ENCODE assay signal across 29 mouse cellular contexts in the genomic region with DNA sequence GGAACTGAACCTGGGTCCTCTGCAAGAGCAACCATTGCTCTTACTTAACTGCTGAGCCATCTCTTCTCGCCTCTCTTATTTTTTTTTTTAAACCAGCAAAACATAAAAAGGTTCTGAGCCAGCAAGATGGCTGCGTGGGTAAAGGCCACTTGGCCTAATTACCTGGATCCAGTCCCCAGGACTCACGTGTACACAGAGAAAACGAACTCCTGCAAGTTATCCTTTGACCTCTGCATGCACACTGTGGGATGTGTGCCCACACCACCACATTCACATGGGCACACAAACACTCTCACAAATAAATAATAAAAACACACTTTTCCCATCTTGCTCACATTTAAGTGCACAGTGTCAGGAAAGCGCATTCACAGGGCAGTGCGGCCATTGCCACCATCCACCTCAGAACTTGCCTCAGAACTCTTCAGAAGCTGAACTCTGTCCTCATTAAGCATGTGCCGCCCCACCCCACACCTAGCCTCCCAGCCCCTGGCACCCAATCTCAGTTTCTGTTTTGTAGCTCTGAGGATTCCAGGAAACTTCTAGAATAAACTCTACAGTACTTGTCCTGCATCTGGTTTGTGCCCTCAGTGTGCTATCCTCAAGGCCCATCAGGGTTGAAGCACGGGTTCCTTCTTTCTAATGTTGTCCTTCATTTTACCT. TPM values are rescaled to one million over a fixed set of nuclear protein-coding genes. Genes with fewer than 3 reads are reported as not detected.
DNase-seq lines count a peak whose midpoint lies in the region; ATAC-seq lines count a peak whose summit lies in the region.
"Had no signal": no experiment of that assay in that cellular context is flagged by ENCODE, and none has a peak within 500 bp of the region (broad histone marks: within the 10 kb centered on the region; RNA-seq: fewer than 3 reads in every experiment).

No protein-coding gene starts in this region.

- H3K4me2 ChIP-seq in kidney, embryonic 16.5 days (replicated peaks; ENCODE audit: low read depth, low read length), result no peak overlapping the region
- H3K4me2 ChIP-seq in intestine, embryonic 15.5 days (replicated peaks), result no peak overlapping the region
- no peak overlapping the region for H3K4me2 ChIP-seq in kidney, embryonic 15.5 days
- no peak overlapping the region for H3K4me2 ChIP-seq in stomach, embryonic 15.5 days
- H3K4me2 ChIP-seq: embryonic facial prominence, embryonic 12.5 days; heart, embryonic 13.5 days; limb, embryonic 15.5 days; neural tube, embryonic 13.5 days had no signal

- peak; percentile 80 to 84 for DNase-seq in kidney, adult 8-10 months
- DNase-seq in thymus, postnatal 36 days, result no peak
- DNase-seq in lung, adult 18-20 months, result no peak
- DNase-seq: cerebellum, adult 18-20 months; cerebellum, postnatal 25 days; gastrocnemius, postnatal 36 days; heart, adult 2 months; heart, postnatal 14 days; left cerebral cortex, postnatal 4 days; retina, postnatal 1 day; right cerebral cortex, postnatal 25 days; thymus, adult 2 months had no signal

- H3K9me3 ChIP-seq in kidney, embryonic 16.5 days (ENCODE audit: low read length), result no peaks in the 10 kb centered on the region
- H3K9me3 ChIP-seq in intestine, embryonic 15.5 days, result no peaks in the 10 kb centered on the region
- no peaks in the 10 kb centered on the region for H3K9me3 ChIP-seq in kidney, embryonic 15.5 days (replicated peaks)
- H3K9me3 ChIP-seq in stomach, embryonic 15.5 days, result no peaks in the 10 kb centered on the region
- H3K9me3 ChIP-seq: embryonic facial prominence, embryonic 12.5 days; G1E; heart, embryonic 13.5 days; limb, embryonic 15.5 days; midbrain, embryonic 10.5 days; neural tube, embryonic 13.5 days had no signal

- WGBS in kidney, embryonic 16.5 days, result 82% methylated on average over 8 of the region's 8 CpGs
- 81% methylated on average over 8 of the region's 8 CpGs for WGBS in intestine, embryonic 15.5 days
- 81% methylated on average over 8 of the region's 8 CpGs for WGBS in kidney, embryonic 15.5 days
- WGBS in stomach, embryonic 15.5 days, result 79% methylated on average over 8 of the region's 8 CpGs

- H3K27ac ChIP-seq in kidney, embryonic 16.5 days (ENCODE audit: low read length), result no peak overlapping the region
- H3K27ac ChIP-seq in intestine, embryonic 15.5 days, result peak overlapping the region; percentile 77
- H3K27ac ChIP-seq in kidney, embryonic 15.5 days, result 0 out of 2 replicates have a peak overlapping the region, but pooled peaks have one; percentile 59
- peak overlapping the region; percentile 87; the same call in 1 of the 2 replicates for H3K27ac ChIP-seq in stomach, embryonic 15.5 days
- H3K27ac ChIP-seq: embryonic facial prominence, embryonic 12.5 days; heart, adult 2 months; heart, embryonic 13.5 days; limb, embryonic 15.5 days; midbrain, embryonic 10.5 days; neural tube, embryonic 13.5 days had no signal

- H3K4me3 ChIP-seq in kidney, embryonic 16.5 days (ENCODE audit: low read length), result no peak overlapping the region
- no peak overlapping the region for H3K4me3 ChIP-seq in intestine, embryonic 15.5 days (replicated peaks)
- no peak overlapping the region for H3K4me3 ChIP-seq in kidney, embryonic 15.5 days (replicated peaks)
- no peak overlapping the region for H3K4me3 ChIP-seq in stomach, embryonic 15.5 days (replicated peaks)
- H3K4me3 ChIP-seq: embryonic facial prominence, embryonic 12.5 days; heart, adult 2 months; heart, embryonic 13.5 days; limb, embryonic 15.5 days; midbrain, embryonic 10.5 days; myocyte; neural tube, embryonic 13.5 days had no signal

- no peak overlapping the region for H3K9ac ChIP-seq in kidney, embryonic 16.5 days (replicated peaks; ENCODE audit: low read length)
- H3K9ac ChIP-seq in intestine, embryonic 15.5 days, result no peak overlapping the region
- no peak overlapping the region for H3K9ac ChIP-seq in kidney, embryonic 15.5 days
- H3K9ac ChIP-seq in stomach, embryonic 15.5 days, result no peak overlapping the region
- H3K9ac ChIP-seq: embryonic facial prominence, embryonic 12.5 days; heart, embryonic 13.5 days; limb, embryonic 15.5 days; neural tube, embryonic 13.5 days had no signal

- ATAC-seq in kidney, embryonic 16.5 days (ENCODE audit: low FRiP score, low TSS enrichment), result no peak
- ATAC-seq in intestine, embryonic 15.5 days, result peak; percentile 24
- ATAC-seq in kidney, embryonic 15.5 days (replicated peaks; ENCODE audit: low FRiP score), result no peak
- ATAC-seq in stomach, embryonic 15.5 days (ENCODE audit: insufficient read depth, low FRiP score, low read depth), result no peak
- ATAC-seq: midbrain, embryonic 16.5 days; Patski had no signal

- H3K27me3 ChIP-seq in kidney, embryonic 16.5 days (ENCODE audit: insufficient read depth, low read length), result peaks cover 3% of the 10 kb centered on the region; the same call in 1 of the 2 replicates
- H3K27me3 ChIP-seq in intestine, embryonic 15.5 days (replicated peaks), result no peaks in the 10 kb centered on the region
- peaks cover 18% of the 10 kb centered on the region for H3K27me3 ChIP-seq in kidney, embryonic 15.5 days
- 0 out of 2 replicates have a peak, but pooled peaks cover 3% of the 10 kb centered on the region for H3K27me3 ChIP-seq in stomach, embryonic 15.5 days (replicated peaks)

- H3K36me3 ChIP-seq in kidney, embryonic 16.5 days (ENCODE audit: insufficient read depth, low read length), result no peaks in the 10 kb centered on the region
- no peaks in the 10 kb centered on the region for H3K36me3 ChIP-seq in intestine, embryonic 15.5 days
- no peaks in the 10 kb centered on the region for H3K36me3 ChIP-seq in kidney, embryonic 15.5 days
- H3K36me3 ChIP-seq in stomach, embryonic 15.5 days, result no peaks in the 10 kb centered on the region
- H3K36me3 ChIP-seq: embryonic facial prominence, embryonic 12.5 days; G1E; heart, embryonic 13.5 days; limb, embryonic 15.5 days; midbrain, embryonic 10.5 days; neural tube, embryonic 13.5 days had no signal

- 0 out of 2 replicates have a peak, but pooled peaks cover 2% of the 10 kb centered on the region for H3K4me1 ChIP-seq in kidney, embryonic 16.5 days (ENCODE audit: insufficient read depth, low read length)
- H3K4me1 ChIP-seq in intestine, embryonic 15.5 days (replicated peaks), result 0 out of 2 replicates have a peak, but pooled peaks cover 2% of the 10 kb centered on the region
- peaks cover 8% of the 10 kb centered on the region; the same call in 1 of the 2 replicates for H3K4me1 ChIP-seq in kidney, embryonic 15.5 days
- H3K4me1 ChIP-seq in stomach, embryonic 15.5 days, result 0 out of 2 replicates have a peak, but pooled peaks cover under 1% of the 10 kb centered on the region
- H3K4me1 ChIP-seq: embryonic facial prominence, embryonic 12.5 days; heart, embryonic 13.5 days; neural tube, embryonic 13.5 days had no signal

RNA-seq across cellular contexts. Expression of gene Nlrp6, which starts 6.5 kb away (rescaled TPM):
- 1.9 and 2.2 TPM in 2 replicates for polyA plus RNA-seq in kidney, embryonic 16.5 days (2015; fragmentation: Nextera tagmentation; extraction: Ambion mirVana)
- polyA plus RNA-seq in intestine, embryonic 15.5 days (2015; fragmentation: Nextera tagmentation; extraction: Ambion mirVana), result 42.9 and 46.8 TPM in 2 replicates
- 1.1 and 1.2 TPM in 2 replicates for polyA plus RNA-seq in kidney, embryonic 15.5 days (2015; fragmentation: Nextera tagmentation; extraction: Ambion mirVana)
- 9.9 and 13.8 TPM in 2 replicates for polyA plus RNA-seq in stomach, embryonic 15.5 days (2015; fragmentation: Nextera tagmentation; extraction: Ambion mirVana)
- polyA plus RNA-seq: Patski; urinary bladder, adult 2 months had no signal

RNA-seq across cellular contexts. Expression of gene Cox8b, which starts 13.9 kb away (rescaled TPM):
- 1.4 and 2.6 TPM in 2 replicates for polyA plus RNA-seq in kidney, embryonic 16.5 days (2015; fragmentation: Nextera tagmentation; extraction: Ambion mirVana)
- not detected in 2 replicates for polyA plus RNA-seq in intestine, embryonic 15.5 days (2015; fragmentation: Nextera tagmentation; extraction: Ambion mirVana)
- 3.9 and 4.8 TPM in 2 replicates for polyA plus RNA-seq in kidney, embryonic 15.5 days (2015; fragmentation: Nextera tagmentation; extraction: Ambion mirVana)
- 0.76 and 2.6 TPM in 2 replicates for polyA plus RNA-seq in stomach, embryonic 15.5 days (2015; fragmentation: Nextera tagmentation; extraction: Ambion mirVana)
- polyA plus RNA-seq: forebrain, embryonic 11.5 days; G1E; hindbrain, embryonic 11.5 days; midbrain, embryonic 10.5 days; midbrain, embryonic 16.5 days; Patski; spleen, adult 2 months had no signal

RNA-seq across cellular contexts. Expression of gene Pgghg, which starts 27.0 kb away (rescaled TPM):
- polyA plus RNA-seq in kidney, embryonic 16.5 days (2015; fragmentation: Nextera tagmentation; extraction: Ambion mirVana), result 25.3 and 26.6 TPM in 2 replicates
- polyA plus RNA-seq in intestine, embryonic 15.5 days (2015; fragmentation: Nextera tagmentation; extraction: Ambion mirVana), result 21.6 and 21.9 TPM in 2 replicates
- polyA plus RNA-seq in kidney, embryonic 15.5 days (2015; fragmentation: Nextera tagmentation; extraction: Ambion mirVana), result 19.5 and 23.5 TPM in 2 replicates
- 21.2 and 23.5 TPM in 2 replicates for polyA plus RNA-seq in stomach, embryonic 15.5 days (2015; fragmentation: Nextera tagmentation; extraction: Ambion mirVana)

RNA-seq across cellular contexts. Expression of gene Sirt3, which starts 32.1 kb away (rescaled TPM):
- 41.5 and 42.6 TPM in 2 replicates for polyA plus RNA-seq in kidney, embryonic 16.5 days (2015; fragmentation: Nextera tagmentation; extraction: Ambion mirVana)
- polyA plus RNA-seq in intestine, embryonic 15.5 days (2015; fragmentation: Nextera tagmentation; extraction: Ambion mirVana), result 27.7 and 31.4 TPM in 2 replicates
- 32.5 and 36.3 TPM in 2 replicates for polyA plus RNA-seq in kidney, embryonic 15.5 days (2015; fragmentation: Nextera tagmentation; extraction: Ambion mirVana)
- polyA plus RNA-seq in stomach, embryonic 15.5 days (2015; fragmentation: Nextera tagmentation; extraction: Ambion mirVana), result 25.7 and 28.7 TPM in 2 replicates

RNA-seq across cellular contexts. Expression of gene Psmd13, which starts 32.4 kb away (rescaled TPM):
- polyA plus RNA-seq in kidney, embryonic 16.5 days (2015; fragmentation: Nextera tagmentation; extraction: Ambion mirVana), result 242 and 246 TPM in 2 replicates
- polyA plus RNA-seq in intestine, embryonic 15.5 days (2015; fragmentation: Nextera tagmentation; extraction: Ambion mirVana), result 194 and 214 TPM in 2 replicates
- polyA plus RNA-seq in kidney, embryonic 15.5 days (2015; fragmentation: Nextera tagmentation; extraction: Ambion mirVana), result 241 and 246 TPM in 2 replicates
- 214 and 219 TPM in 2 replicates for polyA plus RNA-seq in stomach, embryonic 15.5 days (2015; fragmentation: Nextera tagmentation; extraction: Ambion mirVana)

Comparison
In these comparisons a context has a peak if more than half of its experiments do, and no peak if none do; other contexts are left out.
1. DNase-seq: peak in kidney, adult 8-10 months (2 of 2); none in thymus, postnatal 36 days (0 of 2) and lung, adult 18-20 months (0 of 2).